Mouse (Mus musculus) C2C12 (cell line): ENCODE measurements at regions not wholly inside any gene's neighbourhood (a gene's known extent, or its start where the extent isn't known, plus 50 kb on each side); places are given as distances from the start of the nearest gene placed in this dataset.

Experiments
- H3K27me3 ChIP-seq: one replicate; pipeline ENCODE4 v1.6.1; 2011; ENCODE audit not compliant: control insufficient read depth, insufficient read depth, insufficient read length
- H3K36me3 ChIP-seq: one replicate; pipeline ENCODE4 v1.6.1; 2011; ENCODE audit not compliant: control insufficient read depth, insufficient read depth
- H3K4me3 ChIP-seq: one replicate; pipeline ENCODE4 v1.5.1; 2011; ENCODE audit warnings: mild to moderate bottlenecking, control low read depth; ENCODE audit not compliant: poor library complexity, insufficient read depth, severe bottlenecking
- H3K79me2 ChIP-seq: one replicate; pipeline ENCODE4 v1.6.1; 2011; ENCODE audit not compliant: control insufficient read depth, insufficient read depth
- H3K79me3 ChIP-seq: one replicate; pipeline ENCODE4 v1.6.1; 2011; ENCODE audit warnings: low read depth, control low read depth
- H3ac ChIP-seq: one replicate; pipeline ENCODE3; 2011; ENCODE audit warnings: low read depth; ENCODE audit not compliant: control insufficient read depth, insufficient read length
- CEBPB ChIP-seq: IDR thresholded peaks from one replicate; pipeline ENCODE4 v1.6.1; 2011; ENCODE audit warnings: low read depth, mild to moderate bottlenecking, control low read depth, moderate library complexity
- CTCF ChIP-seq: IDR thresholded peaks from one replicate; pipeline ENCODE4 v1.5.1; 2011; ENCODE audit not compliant: control insufficient read depth, insufficient read depth, insufficient read length
- FOSL1 ChIP-seq: IDR thresholded peaks from one replicate; pipeline ENCODE4 v1.8.0; 2011; ENCODE audit warnings: mild to moderate bottlenecking, low read length; ENCODE audit not compliant: poor library complexity, insufficient read depth, severe bottlenecking
- MAX ChIP-seq: IDR thresholded peaks from one replicate; pipeline ENCODE4 v1.6.1; 2011; ENCODE audit warnings: mild to moderate bottlenecking, control low read depth
- MYOD1 ChIP-seq: IDR thresholded peaks from one replicate; pipeline ENCODE4 v1.6.1; 2011; ENCODE audit warnings: low read depth; ENCODE audit not compliant: control insufficient read depth, insufficient read length
- MYOG ChIP-seq: IDR thresholded peaks from one replicate; pipeline ENCODE4 v1.6.1; 2011; ENCODE audit not compliant: control insufficient read depth, insufficient read length; ENCODE audit errors: extremely low read depth
- USF1 ChIP-seq: IDR thresholded peaks from one replicate; pipeline ENCODE4 v1.6.1; 2011; ENCODE audit warnings: low read depth, mild to moderate bottlenecking, control low read depth, moderate library complexity

DNA sequence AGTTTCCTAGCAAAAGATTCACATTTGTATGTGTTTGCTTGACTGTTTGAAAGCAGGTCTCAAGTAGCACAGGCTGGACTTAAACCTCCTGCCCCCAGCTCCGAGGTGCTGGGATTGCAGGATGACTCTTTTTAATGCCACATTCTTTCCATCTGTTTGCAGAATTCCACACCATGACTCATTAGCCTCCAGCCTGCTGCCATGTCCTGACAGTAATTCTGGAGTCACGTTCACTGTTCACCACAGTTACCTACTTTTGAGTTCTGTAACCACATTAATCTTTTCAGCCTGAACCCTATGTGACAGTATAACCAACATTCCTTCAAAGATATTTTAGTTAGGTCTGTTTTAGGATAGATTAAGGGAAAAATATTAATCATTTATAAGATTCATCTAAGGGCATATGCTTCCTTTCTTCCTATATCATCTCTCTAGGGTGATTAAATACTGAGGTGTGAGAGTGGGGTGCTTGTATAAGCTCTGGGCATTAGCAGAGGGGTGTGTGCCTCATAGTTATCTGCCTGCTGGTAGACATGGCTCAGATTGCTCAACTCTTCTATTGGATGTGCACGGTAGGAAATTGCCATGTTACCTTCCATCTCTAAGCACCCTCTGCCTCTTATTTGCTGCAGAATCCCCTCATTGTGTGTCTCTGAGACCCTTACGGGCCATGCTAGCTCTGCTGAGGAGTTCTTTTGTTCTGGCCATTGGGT, 105.3 kb upstream of the Kitl start:
- Histone ChIP-seq H3K36me3 (no peaks in the 10 kb centered on the region), H3K27me3 (no peaks in the 10 kb centered on the region), H3K79me2 (no peaks in the 10 kb centered on the region), H3ac (no peak overlapping the region), H3K79me3 (no peaks in the 10 kb centered on the region), H3K4me3 (no peak overlapping the region)
- TF ChIP-seq MYOG (no peak), MYOD1 (peak; percentile 76), USF1 (no peak), FOSL1 (peak; percentile 98), CEBPB (peak; percentile 84), MAX (peak; percentile 76), CTCF (no peak)

DNA sequence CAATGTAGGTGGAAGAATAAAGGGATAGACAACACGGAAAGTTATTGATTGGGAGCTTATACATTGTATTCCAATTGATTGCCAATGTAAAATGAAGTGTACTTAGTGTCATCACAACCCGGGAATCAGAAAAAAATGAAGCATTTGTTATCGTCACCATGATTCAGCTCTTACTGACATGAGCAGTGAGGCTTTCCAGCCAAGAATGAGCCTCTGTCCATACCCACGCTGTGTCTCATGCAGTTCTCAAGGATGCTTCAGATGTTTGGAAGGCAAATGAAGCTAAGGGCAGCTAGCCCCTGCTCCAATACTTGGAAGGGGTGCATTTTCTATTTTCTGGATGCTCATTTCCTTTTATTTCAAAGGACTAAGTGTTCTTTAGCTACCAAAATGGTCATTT, 107.4 kb upstream of the Kitl start:
- H3K27me3 ChIP-seq, result no peaks in the 10 kb centered on the region
- no peak overlapping the region for H3ac ChIP-seq
- no peaks in the 10 kb centered on the region for H3K79me3 ChIP-seq
- H3K79me2 ChIP-seq, result no peaks in the 10 kb centered on the region
- H3K4me3 ChIP-seq, result no peak overlapping the region
- H3K36me3 ChIP-seq, result no peaks in the 10 kb centered on the region
- no peak for TF ChIP-seq MYOD1
- TF ChIP-seq MAX, result no peak
- TF ChIP-seq CEBPB, result no peak
- TF ChIP-seq MYOG, result no peak
- no peak for TF ChIP-seq CTCF

GRCm38 (mm10) chr10:99906778-99907435, 108.5 kb upstream of the Kitl start:
- Histone ChIP-seq H3K36me3 (no peaks in the 10 kb centered on the region), H3K4me3 (no peak overlapping the region), H3ac (no peak overlapping the region), H3K79me3 (no peaks in the 10 kb centered on the region), H3K79me2 (no peaks in the 10 kb centered on the region), H3K27me3 (no peaks in the 10 kb centered on the region)
- no peak for TF ChIP-seq MAX
- TF ChIP-seq CEBPB, result peak; percentile 78

- Histone ChIP-seq H3K36me3 (no peaks in the 10 kb centered on the region), H3K4me3 (no peak overlapping the region), H3ac (no peak overlapping the region), H3K79me3 (no peaks in the 10 kb centered on the region), H3K79me2 (no peaks in the 10 kb centered on the region), H3K27me3 (no peaks in the 10 kb centered on the region)
- TF ChIP-seq MYOG, result no peak
- TF ChIP-seq USF1, result no peak
Measured at GRCm38 (mm10) chr10:99902280-99903231, 112.9 kb upstream of the Kitl start.

DNA sequence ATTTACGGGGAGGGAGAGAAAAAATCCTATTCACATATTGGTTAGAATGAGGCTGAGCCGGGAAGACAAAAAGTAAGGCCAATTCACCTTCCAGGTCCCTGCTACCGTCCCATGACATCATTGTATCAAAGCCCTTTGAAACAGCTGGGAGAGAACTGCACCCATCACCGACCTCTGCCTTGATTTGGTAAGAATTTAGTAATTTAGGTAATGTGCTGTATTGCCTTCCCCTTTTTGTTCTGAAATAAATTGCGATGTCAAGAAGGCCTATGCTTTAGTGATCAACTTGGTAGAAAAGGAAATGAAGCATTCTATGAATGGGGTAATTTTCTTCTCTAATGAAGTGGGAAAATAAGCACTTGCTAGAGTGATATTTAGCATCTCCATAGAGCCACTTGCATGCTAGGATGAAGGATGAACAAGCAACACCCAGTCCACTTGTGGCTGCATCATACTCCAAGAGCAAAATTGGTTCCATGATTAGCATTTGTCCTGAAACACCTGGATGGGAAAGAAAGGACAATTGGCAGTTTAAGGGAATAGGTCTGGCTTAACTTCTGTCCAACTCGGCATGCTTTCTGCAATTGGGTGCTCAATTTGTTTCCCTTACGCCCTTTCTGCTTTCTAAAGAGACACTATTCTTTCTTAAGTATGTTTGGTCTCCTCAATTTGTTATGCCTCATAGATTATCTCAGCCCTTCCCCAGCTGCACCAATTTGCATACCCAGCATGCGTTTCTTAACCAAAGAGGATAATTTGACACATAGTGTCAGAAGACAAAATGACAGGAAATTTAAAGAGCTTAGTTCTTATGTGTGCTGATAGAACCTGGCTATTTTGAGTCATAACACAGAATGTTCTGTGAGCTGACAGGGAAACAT, 114.2 kb upstream of the Kitl start:
- no peaks in the 10 kb centered on the region for H3K79me2 ChIP-seq

More for the DNA sequence above, 114.2 kb upstream of the Kitl start:
- TF ChIP-seq MAX (no peak), USF1 (no peak), CEBPB (no peak), MYOG (no peak), FOSL1 (no peak), CTCF (no peak), MYOD1 (no peak)
- Histone ChIP-seq H3K27me3 (no peaks in the 10 kb centered on the region), H3K36me3 (no peaks in the 10 kb centered on the region), H3ac (no peak overlapping the region), H3K4me3 (no peak overlapping the region), H3K79me3 (no peaks in the 10 kb centered on the region)
